Mouse (Mus musculus) thymus, adult 18-20 months (tissue): ENCODE data around the gene Coa7.

Source experiments
- DNase-seq, 2 experiments: peaks; one replicate each; pipeline ENCODE4 v3.0.0; 2022; ENCODE audit warnings: mixed read lengths in 2 of 2

The Coa7 gene

DNA sequence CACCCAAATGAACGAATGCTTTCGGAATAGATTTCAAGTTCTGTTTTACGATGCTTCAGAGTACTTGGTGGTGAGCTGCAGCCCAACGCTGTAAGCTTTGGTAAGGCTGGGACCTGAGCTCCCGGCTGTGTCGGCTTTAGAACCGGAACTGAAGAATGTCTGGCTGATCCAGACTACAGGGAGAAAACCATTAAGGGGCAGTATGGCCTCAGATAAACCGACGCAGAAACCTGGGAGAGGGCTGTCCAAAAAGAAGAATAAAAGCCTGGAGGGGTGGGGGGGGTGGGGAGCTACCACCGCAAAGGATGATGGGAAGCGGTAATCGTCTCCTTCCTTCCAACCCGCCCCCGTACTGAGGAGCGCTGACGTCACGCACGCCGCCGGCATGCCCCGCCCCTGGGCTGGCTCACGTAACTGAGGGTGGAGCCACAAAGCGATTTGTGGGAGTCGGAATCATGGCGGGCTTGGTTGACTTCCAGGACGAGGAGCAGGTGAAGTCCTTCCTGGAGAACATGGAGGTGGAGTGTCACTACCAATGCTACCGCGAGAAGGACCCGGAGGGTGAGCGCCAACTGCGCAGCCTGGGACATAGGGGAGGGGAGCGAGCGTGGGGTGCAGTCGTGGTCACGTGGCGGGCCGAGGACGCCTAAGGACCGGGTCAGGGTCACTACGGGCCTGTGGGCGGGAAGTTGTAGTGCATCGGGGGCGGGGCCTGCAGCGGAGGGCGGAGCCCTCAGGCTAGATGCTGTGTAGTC, at the start of gene Coa7:
Gene Coa7 (plus strand): TSS at position 411 of the 755 bp plus-strand sequence.
- peak; percentile 90 to 93 for DNase-seq

DNA sequence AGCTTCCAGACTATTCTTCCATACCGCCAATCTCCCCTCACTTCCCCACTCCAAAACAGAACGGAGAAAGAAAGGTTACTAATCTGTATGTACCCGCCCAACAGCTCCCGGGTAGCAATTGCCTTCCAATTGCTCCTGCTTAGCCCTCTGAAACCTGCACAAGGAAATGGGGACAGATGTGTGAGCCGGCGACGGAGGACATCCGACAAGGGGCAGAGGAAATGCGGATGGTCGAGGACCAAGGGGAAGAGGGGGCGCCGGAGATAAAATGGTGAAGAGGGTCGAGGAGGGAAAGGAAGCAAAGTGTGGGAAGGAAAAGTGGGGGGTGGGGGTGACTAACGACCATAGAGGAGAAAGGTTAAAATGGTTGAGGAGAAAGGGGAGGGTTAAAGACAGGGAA, 27.7 kb upstream of the Coa7 start:
- DNase-seq: peak; percentile 27 to 45

DNA sequence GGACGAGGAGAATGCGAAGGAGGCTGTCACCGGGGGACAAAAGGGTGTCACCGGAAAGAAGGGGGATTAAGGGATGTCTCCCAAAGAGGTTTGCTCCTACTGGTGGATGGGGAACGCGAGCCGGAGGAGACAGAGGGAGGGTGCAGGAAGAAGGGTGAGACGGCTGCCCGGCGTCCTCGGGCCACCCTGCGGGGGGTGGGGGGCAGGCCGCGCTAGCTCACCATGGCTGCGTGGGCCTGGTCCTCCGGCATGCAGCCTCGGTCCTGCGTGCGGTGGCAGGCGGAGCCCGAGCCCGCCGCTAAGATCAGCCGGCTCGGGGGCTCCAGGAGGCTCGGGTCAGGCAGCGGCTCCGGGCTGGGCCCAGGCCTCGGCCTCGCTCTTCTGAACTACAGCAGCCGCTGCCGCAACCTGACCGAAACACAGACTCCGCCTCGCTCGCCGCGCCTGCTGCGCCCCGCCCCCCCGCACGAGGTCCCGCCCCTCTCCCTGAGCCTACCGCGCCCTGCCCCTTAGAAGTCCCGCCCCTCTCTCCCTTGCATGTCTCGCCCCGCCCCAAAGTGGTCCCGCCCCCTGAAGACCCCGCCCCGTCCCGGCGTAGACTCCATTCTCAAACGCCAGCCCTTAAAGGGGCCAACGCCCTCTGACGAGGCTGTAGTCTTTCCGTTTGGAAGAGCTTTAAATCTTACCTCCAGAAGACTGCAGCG, 27.1 kb upstream of the Coa7 start, which contains the start of gene Zyg11b:
Gene Zyg11b (minus strand): TSS at position 427 of the 704 bp plus-strand sequence.
- peak; percentile 79 to 80 for DNase-seq

DNA sequence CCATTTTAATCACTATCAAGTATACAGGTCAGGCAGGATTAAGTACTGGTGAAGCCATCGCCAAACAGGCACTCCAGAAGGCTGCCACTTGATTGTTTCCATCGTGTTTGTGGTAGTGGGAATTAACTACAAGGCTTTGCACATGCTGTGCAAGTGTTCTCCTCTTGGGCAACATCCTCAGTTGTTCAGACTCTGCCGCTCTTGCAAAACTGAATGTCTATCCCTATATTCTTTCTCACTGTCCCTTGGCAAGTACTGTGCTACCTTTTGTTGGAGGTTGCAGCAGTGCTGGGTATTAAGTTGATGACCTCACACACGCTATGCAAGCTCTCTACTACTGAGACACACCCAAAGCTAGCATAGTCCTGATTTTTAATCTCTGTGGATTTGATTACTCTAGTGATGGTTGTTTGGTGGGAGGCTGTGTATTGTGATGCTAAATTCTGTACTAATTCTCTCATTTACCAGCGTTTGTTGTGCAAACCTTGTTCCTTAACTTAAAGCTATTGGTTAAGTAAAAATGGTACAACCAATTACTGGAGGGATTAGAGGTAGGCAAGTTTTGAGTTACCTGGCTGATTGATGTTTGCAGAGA, 25.5 kb upstream of the Coa7 start:
- DNase-seq: no peak

DNA sequence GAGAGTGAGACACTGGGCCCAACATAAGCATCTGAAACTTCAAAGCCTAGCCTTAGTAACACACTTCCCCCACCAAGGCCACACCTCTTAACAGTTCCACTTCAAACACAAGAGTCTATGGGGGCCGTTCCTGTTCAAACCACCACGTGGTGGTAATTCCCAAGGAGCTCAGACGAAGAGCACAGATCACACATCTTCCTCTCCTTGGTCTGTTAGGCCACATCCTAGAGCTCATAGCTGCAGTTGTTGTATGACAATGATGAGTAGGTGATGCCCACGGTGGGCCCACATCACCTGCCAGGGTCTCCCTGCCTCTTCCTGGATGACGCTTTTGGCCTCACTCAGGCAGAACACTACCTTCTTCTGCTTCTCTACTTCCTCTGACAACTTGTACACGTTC, 17.2 kb upstream of the Coa7 start:
- peak in 1 of 2 experiments; percentile 47 for DNase-seq

DNA sequence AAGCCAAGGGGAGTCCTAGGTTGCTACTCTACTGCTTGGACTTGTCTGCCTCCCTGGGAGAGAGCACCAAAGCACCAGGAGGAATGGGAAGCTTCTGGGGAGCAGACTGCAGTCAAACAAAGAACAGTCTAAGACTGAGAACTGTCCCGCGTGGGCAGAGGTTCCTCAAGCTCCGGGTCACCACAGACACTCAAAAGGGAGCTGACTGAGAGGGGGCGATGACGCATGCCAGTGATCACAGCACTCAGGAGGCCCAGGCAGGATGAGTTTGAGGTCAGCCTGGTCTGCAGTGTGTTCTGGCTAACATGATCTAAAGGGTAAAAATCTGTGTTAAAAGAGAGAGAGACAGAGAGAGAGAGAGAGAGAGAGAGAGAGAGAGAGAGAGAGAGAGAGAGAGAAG, 13.9 kb upstream of the Coa7 start:
- no peak for DNase-seq

DNA sequence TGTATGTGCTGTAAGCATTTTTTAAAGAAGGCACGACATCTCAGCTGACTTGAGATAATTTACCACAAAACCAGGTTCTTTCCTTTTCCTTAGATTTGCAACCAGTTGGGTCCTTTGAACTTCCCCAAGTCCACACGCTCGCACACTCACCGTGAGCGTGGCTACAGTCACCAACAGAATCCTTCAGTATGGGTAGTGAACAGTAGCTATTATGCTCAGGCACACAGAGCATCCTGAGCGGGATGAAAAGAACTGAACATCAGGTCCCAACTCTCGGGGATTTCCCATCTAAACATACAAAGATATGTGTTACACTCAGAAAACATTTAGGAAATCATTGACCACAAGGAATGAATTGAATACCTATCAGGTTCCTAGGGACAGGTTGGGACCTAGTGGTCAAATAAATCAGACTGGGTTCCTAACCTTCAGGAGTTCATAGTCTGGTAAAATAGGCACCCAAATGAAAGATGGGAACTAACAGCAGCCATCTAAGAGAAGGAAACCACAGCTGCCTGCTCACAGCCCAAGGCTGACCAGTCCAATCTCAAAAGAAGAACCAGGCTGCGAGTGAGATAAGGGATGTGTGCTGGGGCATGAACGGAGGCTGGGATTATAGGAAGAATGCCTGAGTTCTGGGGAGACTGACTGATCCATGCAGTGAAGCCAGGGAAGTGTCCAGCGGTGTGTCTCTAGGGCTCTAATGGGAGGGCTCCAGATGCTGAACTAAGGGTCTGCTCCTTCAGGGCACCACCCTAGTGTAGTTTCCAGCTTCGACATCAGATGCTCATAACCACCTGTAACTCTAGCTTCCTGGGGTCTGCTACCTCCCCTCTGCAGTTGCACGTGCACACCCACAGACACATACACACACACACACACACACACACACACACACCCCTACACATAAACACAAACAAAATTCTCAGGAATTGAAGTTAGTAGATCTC, 10.0 kb upstream of the Coa7 start:
- peak in 1 of 2 experiments; percentile 39 for DNase-seq

DNA sequence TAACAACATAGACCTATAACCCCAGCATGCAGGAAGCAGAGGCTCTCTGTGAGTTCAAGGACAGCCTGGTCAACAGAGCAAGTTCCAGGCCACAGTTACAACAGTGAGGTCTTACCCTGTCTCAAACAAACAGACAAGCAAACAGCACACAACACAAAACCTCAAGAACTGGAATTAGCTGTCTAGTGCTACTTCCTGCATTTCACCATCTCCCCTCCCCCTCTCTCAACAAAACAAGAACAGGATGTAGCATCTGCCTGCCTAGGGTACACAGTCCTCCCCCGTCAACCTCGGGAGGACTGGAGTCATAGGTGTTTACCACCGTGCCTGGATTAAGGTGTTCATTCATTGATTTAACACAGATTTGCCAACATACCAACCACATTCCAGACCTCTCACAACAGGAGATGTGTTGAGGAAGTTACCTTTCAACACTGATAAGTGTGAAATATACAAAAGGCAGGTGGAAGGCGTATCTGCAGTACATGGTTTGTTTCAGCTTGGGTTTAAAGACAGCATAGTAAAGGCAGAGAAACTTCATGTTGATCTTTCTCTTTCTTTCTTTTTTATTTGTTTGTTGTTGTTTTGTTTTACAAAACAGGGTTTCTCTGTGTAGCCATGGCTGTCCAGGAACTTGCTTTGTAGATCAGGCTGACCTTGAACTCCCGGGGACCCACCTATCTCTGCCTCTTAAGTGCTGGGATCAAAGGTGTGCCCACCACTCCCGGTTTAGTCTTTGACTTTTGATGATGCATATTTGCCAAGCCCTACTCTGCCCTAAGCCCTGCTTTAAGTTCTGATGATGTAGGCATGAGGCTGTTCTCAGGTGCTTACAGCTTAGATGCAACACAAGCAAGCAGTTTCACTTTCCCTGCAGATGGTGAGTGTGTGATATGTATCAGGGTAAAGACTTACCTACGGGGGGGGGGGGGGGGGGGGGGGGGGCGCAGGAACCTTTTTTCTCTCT, 9.0 kb upstream of the Coa7 start:
- peak; percentile 33 to 78 for DNase-seq

DNA sequence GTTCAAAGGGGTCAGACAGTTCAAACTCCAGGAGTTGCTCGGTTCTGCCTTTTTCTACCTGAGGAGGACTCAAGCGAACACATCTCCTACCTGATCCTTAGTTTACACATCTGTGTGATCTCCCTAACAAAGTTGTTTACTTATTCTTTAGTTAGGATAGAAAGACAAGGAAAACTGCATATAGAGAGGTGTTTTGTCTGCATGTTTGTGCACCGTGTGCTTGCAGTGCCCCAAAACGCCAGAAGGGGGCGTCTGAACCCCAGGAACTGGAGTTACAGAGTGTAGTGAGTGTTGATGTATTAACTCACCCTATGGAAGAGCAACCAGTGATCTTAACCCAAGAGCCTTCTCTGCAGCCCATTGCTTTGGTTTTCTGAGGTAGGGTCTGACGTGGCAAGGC, 8.2 kb upstream of the Coa7 start:
- DNase-seq: no peak

DNA sequence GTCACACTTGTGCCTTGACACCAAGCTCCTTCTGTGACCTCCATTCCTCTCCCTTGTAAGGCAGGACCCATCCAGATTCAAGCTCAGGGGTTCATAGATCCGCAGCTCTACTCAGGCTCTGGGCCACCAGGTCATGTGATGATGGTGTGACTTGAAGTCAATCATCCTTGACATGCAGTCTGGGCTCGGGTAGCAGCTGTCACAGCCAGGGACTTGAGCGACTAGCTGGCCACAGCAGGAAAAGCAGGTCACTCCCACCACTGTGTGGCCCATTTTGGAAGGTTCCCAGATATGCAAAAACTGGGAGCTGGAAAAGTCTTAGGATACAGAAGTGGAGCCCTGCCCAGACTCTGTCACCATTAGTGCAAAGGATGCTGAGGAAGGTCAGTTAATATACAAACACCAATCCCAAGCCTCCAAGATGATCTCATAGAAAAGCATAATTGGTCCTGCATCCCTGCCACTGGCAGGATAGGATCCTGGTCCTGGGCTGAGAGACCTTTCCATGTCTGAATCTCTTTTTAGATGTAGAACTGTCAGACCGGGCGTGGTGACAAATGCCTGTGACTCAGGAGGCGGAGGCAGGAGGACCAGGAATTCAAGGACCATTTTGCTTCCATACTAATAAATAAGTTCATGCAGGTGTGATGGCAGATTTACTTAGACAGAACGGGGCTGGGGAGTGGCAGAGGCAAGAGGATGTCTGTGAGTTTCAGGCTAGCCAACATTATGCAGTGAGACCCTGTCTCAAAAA, 7.1 kb upstream of the Coa7 start:
- DNase-seq: no peak

DNA sequence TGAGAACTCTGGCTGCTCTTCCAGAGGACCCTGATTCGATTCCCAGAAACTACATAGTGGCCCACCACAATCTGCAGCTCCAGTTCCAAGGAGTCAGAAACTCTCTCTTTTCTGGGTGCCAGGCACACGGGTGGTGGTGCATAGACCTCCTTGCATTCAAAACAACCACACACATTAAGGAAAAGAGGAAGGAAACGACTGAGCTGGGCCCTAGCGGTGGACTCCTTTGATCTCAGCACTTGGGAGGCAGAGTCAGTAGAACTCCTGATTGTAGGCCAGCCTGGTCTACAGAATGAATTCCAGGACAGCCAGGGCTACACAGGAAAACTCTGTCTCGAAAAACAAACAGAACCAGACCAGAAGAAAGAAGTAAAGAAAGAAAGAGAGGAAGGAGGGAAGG, 4.4 kb upstream of the Coa7 start:
- DNase-seq: no peak

DNA sequence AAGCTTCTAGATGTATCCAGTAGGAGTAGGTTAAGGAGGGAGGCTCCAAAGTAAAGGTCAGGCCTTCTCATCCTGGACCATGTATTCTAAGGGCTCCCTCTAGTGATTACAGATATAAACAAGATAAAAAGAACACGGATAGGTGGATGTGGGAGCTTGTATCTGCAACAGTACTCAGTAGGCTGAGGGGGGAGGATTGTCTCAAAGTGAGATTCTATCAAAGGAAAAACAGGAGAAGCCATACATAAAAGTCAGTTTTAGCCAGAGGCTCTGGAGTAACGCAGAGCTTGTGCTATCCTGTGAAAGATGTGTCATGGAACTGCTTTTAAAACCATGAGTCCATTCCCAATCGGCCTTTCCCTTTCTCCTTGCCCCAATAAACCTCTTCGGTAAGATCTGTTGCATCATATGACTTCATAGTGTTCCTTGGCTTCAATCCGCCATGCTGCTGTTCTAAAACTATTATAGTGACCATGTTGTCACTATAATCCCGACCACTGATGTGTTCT, 815 bp upstream of the Coa7 start:
- no peak for DNase-seq

DNA sequence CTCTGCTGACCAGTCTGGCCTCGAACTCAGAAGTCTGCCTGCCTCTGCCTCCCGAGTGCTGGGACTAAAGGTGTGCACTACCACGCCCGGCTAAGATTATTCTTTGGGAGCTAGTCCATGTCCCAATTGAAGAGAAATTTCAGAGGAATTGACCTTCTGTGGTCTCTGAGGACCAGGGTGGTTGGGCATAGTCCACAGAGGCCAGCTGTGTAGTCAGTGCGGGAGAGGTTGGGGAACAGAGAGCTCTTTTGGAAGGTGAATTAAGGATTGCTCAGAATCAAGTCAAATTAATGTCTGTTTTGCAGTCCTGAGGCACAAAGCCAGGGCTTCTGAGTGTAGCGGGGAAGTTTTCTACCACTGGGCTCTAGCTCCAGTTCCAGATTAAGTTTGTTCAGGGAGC, 1.9 kb downstream of the Coa7 start:
- no peak for DNase-seq

DNA sequence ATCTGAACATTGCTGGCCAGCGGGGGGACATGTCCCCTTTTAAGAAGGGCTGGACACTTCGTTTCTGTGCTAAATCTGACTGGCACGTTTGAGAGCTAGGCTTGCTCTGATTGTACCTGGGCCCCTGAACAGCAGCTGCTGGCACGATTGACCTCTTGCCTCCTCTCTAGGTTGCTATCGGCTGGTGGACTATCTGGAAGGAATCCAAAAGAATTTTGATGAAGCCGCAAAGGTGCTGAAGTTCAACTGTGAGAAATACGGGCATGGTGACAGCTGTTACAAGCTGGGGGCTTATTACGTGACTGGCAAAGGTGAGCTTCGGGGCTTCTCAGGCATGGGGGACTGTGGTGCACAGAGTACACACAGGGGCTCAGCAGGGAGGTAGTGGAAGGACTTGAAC, 4.1 kb downstream of the Coa7 start:
- DNase-seq: no peak

DNA sequence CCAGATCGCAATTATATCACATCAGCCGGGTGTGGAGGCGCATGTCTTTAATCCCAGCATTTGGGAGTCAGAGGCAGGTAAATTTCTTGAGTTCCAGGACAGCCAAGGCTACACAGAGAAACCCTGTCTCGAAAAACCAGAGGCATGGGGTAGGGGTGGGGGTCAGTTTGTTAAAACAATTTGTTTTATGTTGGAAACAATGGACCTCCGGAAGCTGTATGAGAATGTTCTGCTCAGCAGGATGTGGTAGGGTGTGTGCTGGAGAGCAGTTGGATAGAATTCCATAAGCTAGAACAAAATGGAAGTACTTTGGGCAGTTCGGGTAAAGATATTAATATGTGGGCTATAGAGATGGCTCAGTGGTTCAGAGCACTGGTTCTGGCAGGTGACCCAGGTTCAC, 7.5 kb downstream of the Coa7 start:
- no peak for DNase-seq

DNA sequence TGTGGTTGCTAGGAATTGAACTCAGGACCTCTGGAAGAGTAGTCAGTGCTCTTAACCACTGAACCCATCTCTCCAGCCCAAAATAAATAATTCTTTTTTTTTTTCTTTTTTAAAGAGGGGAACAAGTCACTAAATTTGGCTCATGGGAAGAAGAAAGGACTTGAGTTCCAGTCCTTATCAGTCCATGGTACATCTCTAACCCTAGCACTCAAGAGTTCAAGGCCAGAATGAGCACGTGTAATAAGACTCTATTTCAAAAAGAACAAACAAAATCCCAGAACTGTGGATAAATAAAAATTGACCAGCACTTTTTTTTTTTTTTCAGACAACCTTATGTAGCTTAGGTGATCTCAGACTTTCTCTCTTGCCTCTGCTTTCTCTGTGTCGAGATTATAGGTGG, 8.8 kb downstream of the Coa7 start:
- no peak for DNase-seq

DNA sequence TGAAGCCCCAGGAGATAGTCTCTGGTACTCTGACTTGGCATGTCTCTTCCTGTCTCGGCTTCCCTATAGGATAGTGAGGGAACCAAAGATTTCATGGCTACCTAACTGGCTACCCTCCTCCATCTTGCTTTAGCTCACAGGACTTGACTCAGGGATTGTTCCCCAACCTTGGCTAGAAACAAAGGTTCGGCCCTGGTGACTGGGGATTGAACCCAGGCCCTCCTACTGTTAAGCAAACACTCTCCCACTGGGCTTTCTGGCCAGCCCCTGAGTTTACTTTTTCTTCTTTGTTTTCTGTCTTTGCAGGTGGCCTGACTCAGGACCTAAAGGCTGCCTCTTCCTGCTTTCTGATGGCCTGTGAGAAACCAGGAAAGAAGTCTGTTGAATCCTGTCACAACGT, 9.9 kb downstream of the Coa7 start:
- no peak for DNase-seq

DNA sequence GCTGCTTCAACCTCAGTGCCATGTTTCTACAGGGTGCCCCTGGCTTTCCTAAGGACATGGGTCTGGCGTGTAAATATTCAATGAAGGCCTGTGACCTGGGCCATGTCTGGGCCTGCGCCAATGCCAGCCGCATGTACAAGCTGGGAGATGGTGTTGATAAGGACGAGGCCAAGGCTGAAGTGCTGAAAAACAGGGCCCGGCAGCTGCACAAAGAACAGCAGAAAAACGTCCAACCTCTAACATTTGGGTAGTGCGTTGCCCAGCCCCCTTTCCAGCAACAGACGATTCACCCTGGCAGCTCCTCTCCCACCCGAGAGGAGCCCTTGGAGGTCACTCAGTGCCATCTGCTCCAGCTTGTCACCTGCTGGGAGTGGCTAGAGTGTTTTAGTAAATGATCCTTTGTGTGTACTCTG, 10.4 kb downstream of the Coa7 start:
- no peak for DNase-seq

DNA sequence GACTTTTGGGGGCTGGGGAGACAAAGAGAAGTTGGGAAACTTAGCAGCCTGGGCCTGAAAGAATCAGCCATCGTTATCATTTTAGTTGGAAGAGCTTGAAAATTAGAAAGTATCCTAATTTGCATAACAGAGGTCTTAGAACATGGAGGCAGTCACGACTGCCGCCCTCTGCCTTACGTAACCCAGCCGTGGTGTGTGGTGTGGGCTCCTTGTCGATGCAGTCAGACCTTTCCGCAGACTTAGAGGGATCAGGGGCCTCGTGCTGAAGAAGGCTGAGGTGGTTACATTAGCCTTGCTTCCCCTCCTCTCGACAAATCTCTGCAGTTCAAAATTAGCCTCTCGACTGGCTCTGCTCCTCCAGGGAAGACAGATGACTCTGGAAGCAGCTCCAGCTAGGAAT, 10.9 kb downstream of the Coa7 start:
- DNase-seq: no peak

DNA sequence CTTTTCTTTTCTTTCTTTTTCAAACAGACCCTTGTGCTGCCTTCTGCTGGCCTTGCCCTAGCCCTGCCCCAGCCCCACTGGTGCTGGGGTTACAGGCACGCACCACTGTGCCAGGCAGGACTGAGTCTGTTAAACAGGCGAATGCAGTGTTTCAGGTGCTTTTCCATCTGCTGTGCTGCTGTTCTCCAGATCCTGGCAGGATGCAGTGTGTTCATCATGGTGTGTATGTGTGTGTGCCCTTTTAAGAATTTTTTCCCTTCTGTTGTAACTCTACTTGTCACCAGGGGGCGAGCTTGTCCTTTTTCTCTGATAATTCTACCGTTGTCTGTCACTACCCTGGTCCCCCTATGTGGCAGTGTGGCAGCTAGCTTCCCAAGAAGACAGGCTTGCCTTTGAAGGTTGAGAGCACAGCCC, 11.3 kb downstream of the Coa7 start:
- no peak for DNase-seq
